Mouse (Mus musculus): Measurements from ENCODE around the gene Abca1. TPM values are rescaled to one million over a fixed set of nuclear protein-coding genes. Genes with fewer than 3 reads are reported as not detected.
A peak's percentile ranks its signal among the peaks of the same experiment; 100 is the strongest.

Abca1 gene
- total and polyA plus RNA-seq, 3 experiments = 4.2 to 23.5 (median 13.1) TPM

DNA sequence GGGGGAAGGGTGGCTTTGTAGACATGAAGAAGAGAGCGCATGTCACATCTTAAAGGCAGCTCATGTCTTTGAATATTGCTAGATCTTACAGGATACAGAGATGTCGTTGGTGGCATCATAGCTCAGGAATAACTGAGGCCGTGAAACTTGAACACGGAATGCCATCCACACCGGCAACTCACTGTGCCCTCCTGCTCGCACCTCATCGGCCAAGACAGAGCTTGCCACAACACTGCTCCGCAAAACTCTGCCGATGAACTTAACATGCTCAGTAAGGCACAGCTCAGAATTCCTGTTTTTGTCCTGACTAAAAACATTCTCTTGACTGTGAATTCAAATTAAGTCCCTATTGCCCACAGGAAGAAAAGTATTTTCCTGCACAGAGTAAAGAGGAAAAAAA, 59.2 kb downstream of the Abca1 start:
- TF ChIP-seq EP300 (IDR thresholded peaks at IDR 0.05; ENCODE audit: insufficient read depth, low read depth, low read length) = no peak
- TF ChIP-seq POLR2A (IDR thresholded peaks at IDR 0.05; ENCODE audit: insufficient read depth, low read depth, low read length) = peak; percentile 59
- TF ChIP-seq CTCF (IDR thresholded peaks at IDR 0.05) = no peak
- peak overlapping the region; percentile 71 for H3K27ac ChIP-seq
- no peak overlapping the region for H3K4me3 ChIP-seq
- no peaks in the 10 kb centered on the region for H3K79me2 ChIP-seq (replicated peaks; ENCODE audit: control insufficient read depth, insufficient read depth, low read length)
- no peak for DNase-seq
- intact Hi-C loops (cut with DNase I) = loop anchor here (2.0 kb wide), 1 partner anchor 22 kb away; no protein-coding TSS in a partner anchor
- WGBS = 61% methylated on average over 9 of the region's 9 CpGs
- peaks cover 14% of the 10 kb centered on the region for H3K36me3 ChIP-seq (ENCODE audit: control insufficient read depth, insufficient read depth, low read length)
- H3K27me3 ChIP-seq (ENCODE audit: control insufficient read depth, insufficient read depth, low read length) = no peaks in the 10 kb centered on the region
- peak overlapping the region; percentile 52; the same call in 1 of the 2 replicates for H3K9ac ChIP-seq (ENCODE audit: low read depth, low read length)
- peaks cover 9% of the 10 kb centered on the region for H3K4me1 ChIP-seq (ENCODE audit: control insufficient read depth, insufficient read depth, low read length)

DNA sequence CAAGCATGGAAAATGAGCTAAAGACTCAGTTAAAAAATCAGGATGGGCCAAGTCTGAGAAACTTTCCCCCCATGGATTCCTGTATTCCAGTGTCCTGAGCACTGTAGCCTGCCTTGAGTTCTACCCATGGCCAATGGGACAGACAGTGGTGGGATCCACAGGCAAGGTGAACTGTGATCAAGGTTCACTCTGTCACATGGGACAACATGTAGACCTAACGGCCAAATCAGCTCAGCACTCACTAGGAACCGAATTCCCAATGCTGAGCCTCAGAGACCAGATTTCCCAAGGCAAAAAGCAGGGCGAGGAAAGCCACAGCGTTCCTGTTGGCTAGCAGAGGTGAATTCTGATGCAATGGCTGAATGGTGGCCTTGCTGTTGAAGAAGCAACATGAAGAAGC, 64.8 kb downstream of the Abca1 start:
- intact Hi-C loops (cut with DNase I) = no loop called here
- H3K36me3 ChIP-seq (ENCODE audit: control insufficient read depth, insufficient read depth, low read length) = peaks cover 6% of the 10 kb centered on the region
- no peaks in the 10 kb centered on the region for H3K79me2 ChIP-seq (replicated peaks; ENCODE audit: control insufficient read depth, insufficient read depth, low read length)
- H3K4me1 ChIP-seq (ENCODE audit: control insufficient read depth, insufficient read depth, low read length) = peaks cover 8% of the 10 kb centered on the region
- no peak overlapping the region for H3K4me3 ChIP-seq
- TF ChIP-seq CTCF (IDR thresholded peaks at IDR 0.05) (no peak), EP300 (IDR thresholded peaks at IDR 0.05; ENCODE audit: insufficient read depth, low read depth, low read length) (no peak), POLR2A (IDR thresholded peaks at IDR 0.05; ENCODE audit: insufficient read depth, low read depth, low read length) (no peak)
- DNase-seq = no peak
- 76% methylated on average over 4 of the region's 4 CpGs for WGBS
- H3K27me3 ChIP-seq (ENCODE audit: control insufficient read depth, insufficient read depth, low read length) = no peaks in the 10 kb centered on the region
- peak overlapping the region; percentile 40 for H3K27ac ChIP-seq
- no peak overlapping the region for H3K9ac ChIP-seq (ENCODE audit: low read depth, low read length)

DNA sequence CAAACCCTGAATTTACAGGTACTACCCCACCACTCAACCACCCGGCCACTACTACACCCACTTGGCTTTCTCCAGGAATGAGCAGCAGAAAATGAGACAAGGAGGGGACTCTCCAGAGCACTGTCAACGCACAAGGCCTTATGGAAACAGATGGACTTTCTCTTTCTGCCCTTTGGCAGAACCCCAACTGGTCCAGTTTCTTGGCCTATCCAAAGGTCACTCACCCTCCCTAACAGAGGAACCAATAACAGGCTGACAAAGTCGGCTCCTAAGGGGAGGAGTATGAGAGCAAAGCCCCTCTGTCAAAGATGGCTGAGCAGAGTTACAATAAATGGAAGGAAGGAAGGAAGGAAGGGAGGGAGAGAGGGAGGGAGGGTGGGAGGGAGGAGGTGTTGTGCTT, 65.4 kb downstream of the Abca1 start:
- H3K4me1 ChIP-seq (ENCODE audit: control insufficient read depth, insufficient read depth, low read length) = peaks cover 8% of the 10 kb centered on the region
- peaks cover 9% of the 10 kb centered on the region for H3K36me3 ChIP-seq (ENCODE audit: control insufficient read depth, insufficient read depth, low read length)
- H3K79me2 ChIP-seq (replicated peaks; ENCODE audit: control insufficient read depth, insufficient read depth, low read length) = no peaks in the 10 kb centered on the region
- DNase-seq = peak in 1 of 2 experiments; percentile 32
- WGBS = 39% methylated on average over 3 of the region's 3 CpGs
- intact Hi-C loops (cut with DNase I) = no loop called here
- no peak overlapping the region for H3K4me3 ChIP-seq
- H3K27ac ChIP-seq = peak overlapping the region; percentile 40
- no peaks in the 10 kb centered on the region for H3K27me3 ChIP-seq (ENCODE audit: control insufficient read depth, insufficient read depth, low read length)
- no peak overlapping the region for H3K9ac ChIP-seq (ENCODE audit: low read depth, low read length)
- TF ChIP-seq POLR2A (IDR thresholded peaks at IDR 0.05; ENCODE audit: insufficient read depth, low read depth, low read length) = no peak
- TF ChIP-seq EP300 (IDR thresholded peaks at IDR 0.05; ENCODE audit: insufficient read depth, low read depth, low read length) = no peak

DNA sequence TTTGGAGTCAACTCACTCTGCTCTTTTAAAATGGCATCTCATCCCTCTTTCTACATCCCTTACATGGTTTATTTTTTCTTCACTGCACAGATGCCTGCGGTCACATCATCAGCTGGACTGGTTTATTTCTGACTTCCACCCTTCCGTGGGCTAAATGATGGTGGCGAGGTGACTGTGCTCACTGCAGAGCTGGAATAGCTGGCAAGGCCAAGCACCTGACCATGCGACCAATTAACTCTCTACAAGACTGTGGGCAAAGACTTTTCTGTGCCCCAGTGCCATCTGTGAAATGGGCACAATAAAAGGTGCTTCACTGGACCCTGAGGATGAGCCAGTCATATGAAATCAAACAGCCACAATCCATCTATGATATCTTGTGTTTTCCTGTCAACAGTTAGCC, 66.1 kb downstream of the Abca1 start:
- 90% methylated on average over 4 of the region's 4 CpGs for WGBS

GRCm38 (mm10) chr4:53089641-53090040, 70.1 kb downstream of the Abca1 start:
- H3K36me3 ChIP-seq (ENCODE audit: control insufficient read depth, insufficient read depth, low read length) = peaks cover 14% of the 10 kb centered on the region
- H3K27ac ChIP-seq = no peak overlapping the region
- H3K4me3 ChIP-seq = no peak overlapping the region
- DNase-seq = no peak
- no peak for TF ChIP-seq POLR2A (IDR thresholded peaks at IDR 0.05; ENCODE audit: insufficient read depth, low read depth, low read length)
- TF ChIP-seq EP300 (IDR thresholded peaks at IDR 0.05; ENCODE audit: insufficient read depth, low read depth, low read length) = no peak
- TF ChIP-seq CTCF (IDR thresholded peaks at IDR 0.05) = no peak
- intact Hi-C loops (cut with DNase I) = no loop called here
- 60% methylated on average over 3 of the region's 3 CpGs for WGBS
- H3K9ac ChIP-seq (ENCODE audit: low read depth, low read length) = no peak overlapping the region
- no peaks in the 10 kb centered on the region for H3K79me2 ChIP-seq (replicated peaks; ENCODE audit: control insufficient read depth, insufficient read depth, low read length)
- peaks cover 11% of the 10 kb centered on the region for H3K4me1 ChIP-seq (ENCODE audit: control insufficient read depth, insufficient read depth, low read length)
- H3K27me3 ChIP-seq (ENCODE audit: control insufficient read depth, insufficient read depth, low read length) = no peaks in the 10 kb centered on the region

More for the DNA sequence above, 66.1 kb downstream of the Abca1 start:
- no peak for TF ChIP-seq POLR2A (IDR thresholded peaks at IDR 0.05; ENCODE audit: insufficient read depth, low read depth, low read length)
- TF ChIP-seq EP300 (IDR thresholded peaks at IDR 0.05; ENCODE audit: insufficient read depth, low read depth, low read length) = no peak
- TF ChIP-seq CTCF (IDR thresholded peaks at IDR 0.05) = no peak
- H3K9ac ChIP-seq (ENCODE audit: low read depth, low read length) = no peak overlapping the region
- DNase-seq = no peak
- no peak overlapping the region for H3K4me3 ChIP-seq
- intact Hi-C loops (cut with DNase I) = no loop called here
- peaks cover 9% of the 10 kb centered on the region for H3K4me1 ChIP-seq (ENCODE audit: control insufficient read depth, insufficient read depth, low read length)
- H3K27me3 ChIP-seq (ENCODE audit: control insufficient read depth, insufficient read depth, low read length) = no peaks in the 10 kb centered on the region
- H3K27ac ChIP-seq = peak overlapping the region; percentile 40
- H3K36me3 ChIP-seq (ENCODE audit: control insufficient read depth, insufficient read depth, low read length) = peaks cover 9% of the 10 kb centered on the region
- no peaks in the 10 kb centered on the region for H3K79me2 ChIP-seq (replicated peaks; ENCODE audit: control insufficient read depth, insufficient read depth, low read length)

DNA sequence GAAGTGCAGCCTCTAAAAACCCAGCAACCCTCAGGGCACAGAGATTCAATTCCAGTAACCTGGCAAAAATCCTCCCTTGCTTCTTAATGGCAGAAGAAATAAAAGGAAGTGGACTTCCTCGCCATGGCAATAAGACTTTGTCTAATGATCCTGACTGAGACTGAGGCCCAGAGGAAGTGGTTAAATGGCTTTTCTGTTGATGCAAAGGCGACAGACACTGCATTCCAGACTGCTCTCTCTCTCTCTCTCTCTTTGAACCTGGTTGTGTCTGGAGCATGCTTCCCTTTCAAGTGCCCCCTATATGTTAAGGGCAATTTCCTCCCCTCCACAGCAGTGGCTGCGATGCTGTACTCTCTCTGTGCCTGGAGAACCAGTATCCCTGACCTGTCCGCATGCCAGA, 70.7 kb downstream of the Abca1 start:
- H3K79me2 ChIP-seq (replicated peaks; ENCODE audit: control insufficient read depth, insufficient read depth, low read length) = no peaks in the 10 kb centered on the region
- TF ChIP-seq CTCF (IDR thresholded peaks at IDR 0.05) = no peak
- TF ChIP-seq EP300 (IDR thresholded peaks at IDR 0.05; ENCODE audit: insufficient read depth, low read depth, low read length) = no peak
- no peak for TF ChIP-seq POLR2A (IDR thresholded peaks at IDR 0.05; ENCODE audit: insufficient read depth, low read depth, low read length)
- DNase-seq = no peak
- H3K27me3 ChIP-seq (ENCODE audit: control insufficient read depth, insufficient read depth, low read length) = no peaks in the 10 kb centered on the region
- H3K9ac ChIP-seq (ENCODE audit: low read depth, low read length) = no peak overlapping the region
- peaks cover 20% of the 10 kb centered on the region for H3K36me3 ChIP-seq (ENCODE audit: control insufficient read depth, insufficient read depth, low read length)
- WGBS = 60% methylated on average over 4 of the region's 4 CpGs
- H3K4me1 ChIP-seq (ENCODE audit: control insufficient read depth, insufficient read depth, low read length) = peaks cover 11% of the 10 kb centered on the region
- no peak overlapping the region for H3K4me3 ChIP-seq
- H3K27ac ChIP-seq = no peak overlapping the region
- intact Hi-C loops (cut with DNase I) = no loop called here

Measured in heart, adult 2 months (tissue).